Mouse (Mus musculus): ENCODE data around the gene Izumo1r. TPM values are rescaled to one million over a fixed set of nuclear protein-coding genes. Genes with fewer than 3 reads are reported as not detected.
A peak's percentile ranks its signal among the peaks of the same experiment; 100 is the strongest.

The Izumo1r gene
- polyA plus RNA-seq, 1 experiment from 2014 or later: not detected

DNA sequence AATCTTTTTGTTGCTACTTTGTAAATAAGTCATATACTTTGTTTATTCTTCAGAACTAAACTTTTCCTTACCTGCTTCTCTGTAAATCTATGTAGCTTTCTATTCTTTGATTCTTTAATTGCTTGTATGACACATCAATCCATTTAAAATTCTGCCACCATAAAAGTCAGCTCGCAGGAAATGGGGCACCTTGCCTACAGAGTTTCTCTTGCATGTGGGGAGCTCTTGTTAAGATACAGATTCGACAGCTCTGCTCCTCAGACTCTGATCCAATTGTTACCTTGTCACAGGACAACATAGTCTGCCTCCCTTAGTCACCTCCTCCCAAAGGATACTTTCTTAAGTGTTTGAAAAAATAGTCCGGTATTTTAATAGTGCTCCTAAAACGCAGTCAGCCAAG is 16.9 kb upstream of the Izumo1r start:
- no peaks in the 10 kb centered on the region; a peak in 1 of 4 replicates for H3K4me1 ChIP-seq (ENCODE audit: control insufficient read depth in 2 of 2, insufficient read depth in 2 of 2, low read length in 2 of 2)
- ATAC-seq (ENCODE audit: insufficient number of reproducible peaks, insufficient read depth, low FRiP score, low read depth): no peak
- no peak overlapping the region for H3K4me2 ChIP-seq (ENCODE audit: low read length)
- no peak overlapping the region for H3K27ac ChIP-seq (replicated peaks in 1 of 2; ENCODE audit: control insufficient read depth in 1 of 2, insufficient read depth in 1 of 2, low read depth in 2 of 2, low read length in 2 of 2)
- H3K4me3 ChIP-seq (ENCODE audit: control insufficient read depth in 1 of 2, insufficient read depth in 1 of 2, low read depth in 1 of 2, low read length in 2 of 2): no peak overlapping the region
- no peaks in the 10 kb centered on the region for H3K9me3 ChIP-seq (ENCODE audit: control insufficient read depth, low read length)
- WGBS: 73% methylated on average over 4 of the region's 4 CpGs
- no peaks in the 10 kb centered on the region for H3K27me3 ChIP-seq (ENCODE audit: control insufficient read depth, insufficient read depth, low read length)
- no peaks in the 10 kb centered on the region for H3K36me3 ChIP-seq (ENCODE audit: control insufficient read depth, insufficient read depth, low read length)
- no peak overlapping the region for H3K9ac ChIP-seq (ENCODE audit: low read length)

DNA sequence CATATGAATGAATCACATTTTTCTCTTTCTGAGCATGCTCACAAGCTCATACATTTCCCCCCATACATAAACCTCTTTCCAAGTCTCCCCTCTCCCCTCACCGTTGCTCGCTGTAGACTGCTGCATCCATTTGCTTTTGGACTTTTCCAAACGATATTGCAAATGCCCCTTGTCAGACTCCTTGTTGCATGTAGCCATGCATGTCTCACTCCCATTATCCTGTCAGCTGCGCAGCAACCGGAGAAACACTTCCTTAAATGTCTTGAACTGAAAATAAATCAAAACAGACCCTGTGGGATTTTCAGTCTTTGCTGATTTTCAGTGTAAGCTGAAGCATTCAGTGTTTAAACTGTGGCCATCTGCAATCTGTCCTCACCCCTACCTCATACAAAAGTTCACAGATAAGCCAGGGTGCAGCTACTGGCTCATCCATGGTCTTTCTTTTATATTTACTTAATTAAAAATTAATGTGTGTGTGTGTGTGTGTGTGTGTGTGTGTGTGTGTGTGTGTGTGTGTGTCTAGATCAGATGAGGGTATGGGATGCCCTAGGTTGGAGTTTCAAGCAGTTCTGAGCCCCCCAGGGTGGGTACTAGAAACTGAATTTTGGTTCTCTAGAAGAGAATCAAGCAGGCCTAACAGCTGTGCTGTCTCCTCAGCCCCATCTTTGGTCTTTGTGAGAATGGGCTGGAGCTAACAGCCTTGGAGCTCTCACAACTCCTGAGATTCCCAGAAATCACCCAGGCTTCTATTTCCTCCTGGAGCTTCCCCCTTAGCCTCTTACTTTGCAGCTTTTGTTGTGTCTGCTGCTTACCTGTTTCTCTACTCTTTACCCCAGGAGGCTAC is 15.3 kb upstream of the Izumo1r start:
- Histone ChIP-seq H3K27me3 (ENCODE audit: control insufficient read depth, insufficient read depth, low read length) (no peaks in the 10 kb centered on the region), H3K4me2 (ENCODE audit: low read length) (no peak overlapping the region), H3K9me3 (ENCODE audit: control insufficient read depth, low read length) (no peaks in the 10 kb centered on the region), H3K36me3 (ENCODE audit: control insufficient read depth, insufficient read depth, low read length) (no peaks in the 10 kb centered on the region), H3K9ac (ENCODE audit: low read length) (no peak overlapping the region), H3K4me1 (ENCODE audit: control insufficient read depth in 2 of 2, insufficient read depth in 2 of 2, low read length in 2 of 2) (no peaks in the 10 kb centered on the region; a peak in 1 of 4 replicates), H3K4me3 (ENCODE audit: control insufficient read depth in 1 of 2, insufficient read depth in 1 of 2, low read depth in 1 of 2, low read length in 2 of 2) (no peak overlapping the region), H3K27ac (replicated peaks in 1 of 2; ENCODE audit: control insufficient read depth in 1 of 2, insufficient read depth in 1 of 2, low read depth in 2 of 2, low read length in 2 of 2) (no peak overlapping the region)
- 61% methylated on average over 5 of the region's 5 CpGs for WGBS
- no peak for ATAC-seq (ENCODE audit: insufficient number of reproducible peaks, insufficient read depth, low FRiP score, low read depth)

DNA sequence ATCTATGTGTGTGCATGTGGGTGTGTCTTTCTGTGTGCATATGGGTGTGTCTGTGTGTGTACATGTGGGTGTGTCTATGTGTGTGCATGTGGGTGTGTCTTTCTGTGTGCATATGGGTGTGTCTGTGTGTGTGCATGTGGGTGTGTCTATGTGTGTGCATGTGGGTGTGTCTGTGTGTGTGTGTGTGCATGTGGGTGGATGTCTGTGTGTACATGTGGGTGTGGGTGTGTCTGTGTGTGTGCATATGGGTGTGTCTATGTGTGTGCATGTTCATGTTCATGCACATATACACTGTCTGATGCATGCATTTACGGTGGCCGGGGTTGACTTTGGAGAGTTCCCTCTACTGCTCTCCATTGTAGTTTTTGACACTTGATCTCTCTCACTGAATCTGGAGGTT is 13.9 kb upstream of the Izumo1r start:
- H3K36me3 ChIP-seq (ENCODE audit: control insufficient read depth, insufficient read depth, low read length): no peaks in the 10 kb centered on the region
- H3K27ac ChIP-seq (replicated peaks in 1 of 2; ENCODE audit: control insufficient read depth in 1 of 2, insufficient read depth in 1 of 2, low read depth in 2 of 2, low read length in 2 of 2): no peak overlapping the region
- H3K9me3 ChIP-seq (ENCODE audit: control insufficient read depth, low read length): no peaks in the 10 kb centered on the region
- 97% methylated on average over 2 of the region's 2 CpGs for WGBS
- H3K4me2 ChIP-seq (ENCODE audit: low read length): no peak overlapping the region
- H3K4me3 ChIP-seq (ENCODE audit: control insufficient read depth in 1 of 2, insufficient read depth in 1 of 2, low read depth in 1 of 2, low read length in 2 of 2): no peak overlapping the region
- H3K4me1 ChIP-seq (ENCODE audit: control insufficient read depth in 2 of 2, insufficient read depth in 2 of 2, low read length in 2 of 2): no peaks in the 10 kb centered on the region; a peak in 1 of 4 replicates
- no peak for ATAC-seq (ENCODE audit: insufficient number of reproducible peaks, insufficient read depth, low FRiP score, low read depth)
- no peaks in the 10 kb centered on the region for H3K27me3 ChIP-seq (ENCODE audit: control insufficient read depth, insufficient read depth, low read length)
- no peak overlapping the region for H3K9ac ChIP-seq (ENCODE audit: low read length)

DNA sequence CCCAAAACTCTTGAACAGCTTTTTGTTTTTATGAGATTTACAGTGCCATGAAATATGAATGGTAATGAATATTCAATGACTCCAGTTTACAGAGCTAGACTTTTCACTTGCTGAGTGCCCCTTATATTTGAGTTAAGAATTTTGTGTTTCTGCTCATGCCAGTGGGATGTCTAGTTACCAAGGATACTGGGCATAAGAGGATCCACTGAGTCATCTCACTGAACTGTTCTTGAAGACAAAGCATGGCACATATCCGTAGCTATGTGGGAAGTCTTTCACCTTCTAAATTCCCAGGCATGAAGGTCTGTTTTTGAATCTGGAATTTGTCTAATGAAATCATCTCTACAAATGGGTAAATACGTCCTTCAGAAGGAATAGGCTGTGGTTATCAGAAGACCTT is 8.3 kb upstream of the Izumo1r start:
- Histone ChIP-seq H3K4me1 (ENCODE audit: control insufficient read depth in 2 of 2, insufficient read depth in 2 of 2, low read length in 2 of 2) (peaks cover 4% of the 10 kb centered on the region in 2 experiments; a peak in 3 of 4 replicates), H3K9me3 (ENCODE audit: control insufficient read depth, low read length) (no peaks in the 10 kb centered on the region), H3K9ac (ENCODE audit: low read length) (no peak overlapping the region), H3K36me3 (ENCODE audit: control insufficient read depth, insufficient read depth, low read length) (no peaks in the 10 kb centered on the region), H3K27me3 (ENCODE audit: control insufficient read depth, insufficient read depth, low read length) (no peaks in the 10 kb centered on the region), H3K4me3 (ENCODE audit: control insufficient read depth in 1 of 2, insufficient read depth in 1 of 2, low read depth in 1 of 2, low read length in 2 of 2) (no peak overlapping the region), H3K4me2 (ENCODE audit: low read length) (no peak overlapping the region), H3K27ac (replicated peaks in 1 of 2; ENCODE audit: control insufficient read depth in 1 of 2, insufficient read depth in 1 of 2, low read depth in 2 of 2, low read length in 2 of 2) (no peak overlapping the region)
- WGBS: 73% methylated on average over 2 of the region's 2 CpGs
- no peak for ATAC-seq (ENCODE audit: insufficient number of reproducible peaks, insufficient read depth, low FRiP score, low read depth)

DNA sequence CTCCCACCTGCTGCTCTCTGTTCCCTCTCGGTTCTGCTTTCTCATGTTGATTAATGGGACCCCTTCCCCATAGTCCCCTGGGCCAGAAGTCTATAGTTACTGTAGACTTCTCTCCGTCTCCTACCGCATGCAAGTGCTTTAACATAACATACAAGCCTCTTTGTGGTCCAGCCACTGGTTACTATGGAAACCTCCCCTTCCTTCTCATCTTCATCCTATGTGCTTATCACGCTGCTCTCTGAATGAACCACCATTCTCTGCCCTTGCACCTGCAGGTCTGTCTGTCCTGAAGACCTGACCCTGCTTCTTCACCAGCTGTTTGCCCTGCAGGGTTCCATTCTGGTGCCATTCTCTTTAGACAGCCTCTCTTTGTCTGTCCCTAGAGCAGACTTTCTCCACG is 6.2 kb upstream of the Izumo1r start:
- no peaks in the 10 kb centered on the region for H3K9me3 ChIP-seq (ENCODE audit: control insufficient read depth, low read length)
- 62% methylated on average over 5 of the region's 5 CpGs for WGBS
- no peak overlapping the region for H3K4me3 ChIP-seq (ENCODE audit: control insufficient read depth in 1 of 2, insufficient read depth in 1 of 2, low read depth in 1 of 2, low read length in 2 of 2)
- ATAC-seq (ENCODE audit: insufficient number of reproducible peaks, insufficient read depth, low FRiP score, low read depth): no peak
- no peaks in the 10 kb centered on the region for H3K36me3 ChIP-seq (ENCODE audit: control insufficient read depth, insufficient read depth, low read length)
- no peak overlapping the region for H3K4me2 ChIP-seq (ENCODE audit: low read length)
- H3K9ac ChIP-seq (ENCODE audit: low read length): no peak overlapping the region
- H3K4me1 ChIP-seq (ENCODE audit: control insufficient read depth in 2 of 2, insufficient read depth in 2 of 2, low read length in 2 of 2): peaks cover 9 to 11% of the 10 kb centered on the region in 2 experiments
- no peak overlapping the region for H3K27ac ChIP-seq (replicated peaks in 1 of 2; ENCODE audit: control insufficient read depth in 1 of 2, insufficient read depth in 1 of 2, low read depth in 2 of 2, low read length in 2 of 2)
- no peaks in the 10 kb centered on the region for H3K27me3 ChIP-seq (ENCODE audit: control insufficient read depth, insufficient read depth, low read length)

DNA sequence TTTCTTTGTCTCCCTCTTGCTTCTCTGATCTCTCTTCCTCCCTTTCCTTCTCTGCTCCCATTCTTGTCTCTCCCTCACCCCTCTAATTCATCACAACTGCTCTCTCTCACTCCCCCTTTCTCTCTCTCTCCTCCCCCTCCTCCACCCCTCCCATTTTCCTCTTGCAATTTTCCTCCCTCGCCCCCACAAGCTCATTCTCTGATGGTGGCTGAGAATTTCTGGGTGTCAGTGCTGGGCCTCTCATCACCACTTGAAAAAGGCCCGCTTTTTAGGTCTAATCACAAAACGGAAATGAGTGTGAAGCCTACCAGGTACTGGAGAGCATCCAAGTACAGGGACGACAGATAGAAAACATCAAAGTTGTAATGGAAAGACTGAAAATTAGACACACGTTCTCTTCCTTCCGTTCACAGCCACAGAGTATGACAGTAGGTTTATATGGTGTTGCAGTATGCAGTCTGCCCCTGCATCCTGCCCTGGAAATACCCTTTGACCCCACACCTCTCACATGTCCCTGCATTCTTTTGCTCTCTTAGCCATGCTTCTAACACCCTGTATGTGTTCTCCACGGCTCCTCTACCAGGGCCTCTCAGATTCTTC is 4.2 kb upstream of the Izumo1r start:
- H3K27ac ChIP-seq (replicated peaks in 1 of 2; ENCODE audit: control insufficient read depth in 1 of 2, insufficient read depth in 1 of 2, low read depth in 2 of 2, low read length in 2 of 2): peak overlapping the region in 1 of 2 experiments; percentile 49; a peak in 2 of 4 replicates
- no peak overlapping the region for H3K4me3 ChIP-seq (ENCODE audit: control insufficient read depth in 1 of 2, insufficient read depth in 1 of 2, low read depth in 1 of 2, low read length in 2 of 2)
- peaks cover 23% of the 10 kb centered on the region in 2 experiments for H3K4me1 ChIP-seq (ENCODE audit: control insufficient read depth in 2 of 2, insufficient read depth in 2 of 2, low read length in 2 of 2)
- H3K27me3 ChIP-seq (ENCODE audit: control insufficient read depth, insufficient read depth, low read length): no peaks in the 10 kb centered on the region
- H3K9ac ChIP-seq (ENCODE audit: low read length): no peak overlapping the region
- 22% methylated on average over 7 of the region's 7 CpGs for whole genome bisulfite sequencing
- H3K9me3 ChIP-seq (ENCODE audit: control insufficient read depth, low read length): no peaks in the 10 kb centered on the region
- ATAC-seq (ENCODE audit: insufficient number of reproducible peaks, insufficient read depth, low FRiP score, low read depth): no peak
- no peaks in the 10 kb centered on the region for H3K36me3 ChIP-seq (ENCODE audit: control insufficient read depth, insufficient read depth, low read length)
- no peak overlapping the region for H3K4me2 ChIP-seq (ENCODE audit: low read length)

DNA sequence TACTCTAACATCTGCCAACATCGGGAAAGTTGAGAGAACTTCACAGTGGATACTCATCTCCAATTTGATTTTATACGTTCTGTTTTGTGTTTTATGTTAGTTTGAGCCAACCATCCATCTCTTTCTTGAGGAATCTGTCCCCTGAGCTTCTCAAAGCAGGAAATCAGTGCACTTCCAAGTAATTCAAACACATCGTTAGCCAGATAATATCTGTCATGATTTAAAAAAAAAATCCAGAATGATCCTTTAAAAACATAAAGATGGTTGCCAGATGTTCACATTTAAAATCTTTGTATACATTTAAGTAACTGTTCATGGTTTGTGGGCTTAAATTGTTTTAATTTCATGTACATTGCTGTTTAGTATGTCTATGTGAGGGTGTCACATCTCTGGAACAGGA is 2.2 kb upstream of the Izumo1r start:
- Histone ChIP-seq H3K27ac (replicated peaks in 1 of 2; ENCODE audit: control insufficient read depth in 1 of 2, insufficient read depth in 1 of 2, low read depth in 2 of 2, low read length in 2 of 2) (no peak overlapping the region), H3K4me2 (ENCODE audit: low read length) (no peak overlapping the region), H3K9ac (ENCODE audit: low read length) (no peak overlapping the region), H3K4me3 (ENCODE audit: control insufficient read depth in 1 of 2, insufficient read depth in 1 of 2, low read depth in 1 of 2, low read length in 2 of 2) (no peak overlapping the region), H3K4me1 (ENCODE audit: control insufficient read depth in 2 of 2, insufficient read depth in 2 of 2, low read length in 2 of 2) (peaks cover 23% of the 10 kb centered on the region in 2 experiments), H3K9me3 (ENCODE audit: control insufficient read depth, low read length) (no peaks in the 10 kb centered on the region), H3K27me3 (ENCODE audit: control insufficient read depth, insufficient read depth, low read length) (no peaks in the 10 kb centered on the region), H3K36me3 (ENCODE audit: control insufficient read depth, insufficient read depth, low read length) (no peaks in the 10 kb centered on the region)
- 66% methylated on average over 3 of the region's 3 CpGs for WGBS
- ATAC-seq (ENCODE audit: insufficient number of reproducible peaks, insufficient read depth, low FRiP score, low read depth): no peak

Measured in heart, embryonic 14.5 days (tissue).